Mouse (Mus musculus) adrenal gland, postnatal 36 days (tissue): ENCODE measurements around the gene 4930505A04Rik. TPM values are rescaled to one million over a fixed set of nuclear protein-coding genes. Genes with fewer than 3 reads are reported as not detected.

Experiments
- total RNA-seq, 2 experiments: library from RNA; stranded (reverse); gene quantifications; 2 replicates each; pipeline ENCODE4 v1.2.3; 2021

Gene 4930505A04Rik
- total RNA-seq, 2 experiments from 2014 or later = 0.43 TPM; not detected in 1

Other genes starting within 250 kb of the 4930505A04Rik start
- gene Sptbn1, start 203.7 kb downstream of the 4930505A04Rik start, total RNA-seq = 100 to 1,000 TPM; 310 to 342 TPM
- 10 to 100 TPM; 38.8 to 41.2 TPM for gene Acyp2, start 177.8 kb upstream of the 4930505A04Rik start, total RNA-seq